Mouse (Mus musculus) adrenal gland, adult 18-20 months (tissue): ENCODE measurements at regions not wholly inside any gene's neighbourhood (a gene's known extent, or its start where the extent isn't known, plus 50 kb on each side); places are given as distances from the start of the nearest gene placed in this dataset.
A peak's percentile ranks its signal among the peaks of the same experiment; 100 is the strongest.

Source experiments
- DNase-seq, 2 experiments: peaks; one replicate each; pipeline ENCODE4 v3.0.0; 2021 to 2022; ENCODE audit warnings: low spot score in 2 of 2

DNA sequence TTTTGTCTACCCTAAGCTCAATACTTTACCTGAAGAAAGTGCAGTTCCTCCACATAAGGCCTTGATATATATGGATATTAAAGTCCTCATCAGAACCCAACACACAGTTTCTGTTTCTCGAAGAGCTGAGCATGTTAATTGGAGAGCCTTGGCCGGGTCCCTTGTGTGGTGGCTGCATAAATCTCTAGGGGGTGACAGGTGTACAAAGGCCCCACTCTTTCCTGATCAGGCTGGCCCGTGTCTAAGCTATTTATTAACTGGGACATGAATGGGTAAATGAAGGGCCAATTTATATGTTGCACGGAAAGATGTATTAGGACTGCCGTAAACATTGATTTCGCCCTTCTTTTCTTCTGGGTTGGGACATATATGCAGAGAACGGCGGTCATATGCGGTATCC, 136.8 kb downstream of the Tex29 start:
- no peak for DNase-seq

- no peak for DNase-seq
These were observed 138.8 kb downstream of the Tex29 start for GRCm38 (mm10) chr8:11979056-11979455.

DNA sequence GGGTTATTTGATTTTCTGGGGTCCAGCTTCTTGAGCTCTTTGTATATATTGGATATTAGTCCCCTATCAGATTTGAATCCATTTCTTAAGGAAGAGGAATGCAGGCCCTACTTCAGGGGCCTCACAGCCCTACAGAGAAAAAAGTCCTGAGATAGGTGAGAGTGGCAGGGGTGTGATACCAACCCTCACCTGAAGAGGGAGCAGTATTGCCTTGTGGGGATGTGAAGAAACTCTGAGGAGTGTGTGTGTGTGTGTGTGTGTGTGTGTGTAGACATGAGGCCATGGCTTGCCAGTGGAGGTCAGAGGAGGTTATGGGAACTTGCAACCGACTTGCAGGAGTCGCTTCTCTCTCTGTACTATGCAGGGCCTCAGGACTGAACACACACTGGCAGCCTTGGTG, 141.2 kb downstream of the Tex29 start:
- no peak for DNase-seq

GRCm38 (mm10) chr8:11990024-11990423, 149.8 kb downstream of the Tex29 start:
- DNase-seq = no peak

DNA sequence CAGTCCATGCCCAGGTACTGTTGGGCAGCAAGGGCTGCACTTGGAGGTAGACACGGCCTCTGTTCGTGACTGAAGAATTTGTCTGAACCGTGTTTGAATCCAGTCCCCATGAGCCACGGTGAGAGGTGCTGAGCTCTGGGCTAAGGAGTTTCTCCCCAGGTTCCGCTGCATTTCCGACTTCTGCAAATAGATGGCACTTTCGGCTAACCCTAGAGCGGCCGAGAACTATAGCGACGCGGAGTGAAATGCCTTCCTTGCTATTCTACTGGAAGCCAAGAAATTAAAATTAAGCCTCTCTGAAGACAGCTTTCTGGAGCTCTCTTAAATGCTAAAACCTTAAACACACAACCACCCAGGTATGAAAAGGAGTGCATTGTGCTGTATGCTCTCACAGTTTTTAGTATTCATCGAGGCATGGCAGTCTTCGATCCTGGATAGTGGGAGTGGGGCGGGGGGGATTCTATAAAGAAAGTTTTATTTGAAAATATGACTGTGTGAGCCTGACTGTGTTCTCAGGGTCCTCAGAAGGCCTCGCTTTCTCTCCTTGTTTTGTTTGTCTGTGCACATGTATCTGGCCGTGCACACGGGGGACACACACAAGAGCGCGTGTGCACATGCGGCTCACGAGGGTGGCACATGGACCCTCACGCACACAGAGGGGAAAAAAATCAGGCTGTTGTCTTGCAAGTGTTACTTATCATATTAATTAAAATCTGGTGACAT, 159.6 kb downstream of the Tex29 start:
- DNase-seq = peak; percentile 47 to 52

DNA sequence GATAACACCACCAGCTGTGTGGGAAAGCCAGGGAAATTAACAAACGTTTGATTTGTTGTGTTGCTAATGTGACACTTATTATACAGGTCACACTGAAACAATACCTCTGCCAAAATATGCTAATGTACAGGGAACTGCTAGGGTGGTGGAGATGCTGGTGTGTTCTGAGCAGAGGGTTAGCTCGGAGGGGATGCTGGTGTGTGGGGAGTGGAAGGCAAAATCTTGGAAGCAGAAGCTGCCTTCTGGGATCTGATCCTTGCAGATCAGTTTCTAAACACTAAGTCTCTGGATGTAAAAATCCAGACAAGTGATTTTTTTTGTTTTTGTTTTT, 160.2 kb downstream of the Tex29 start:
- no peak for DNase-seq

GRCm38 (mm10) chr8:12004241-12004640, 164.0 kb downstream of the Tex29 start:
- DNase-seq = no peak

DNA sequence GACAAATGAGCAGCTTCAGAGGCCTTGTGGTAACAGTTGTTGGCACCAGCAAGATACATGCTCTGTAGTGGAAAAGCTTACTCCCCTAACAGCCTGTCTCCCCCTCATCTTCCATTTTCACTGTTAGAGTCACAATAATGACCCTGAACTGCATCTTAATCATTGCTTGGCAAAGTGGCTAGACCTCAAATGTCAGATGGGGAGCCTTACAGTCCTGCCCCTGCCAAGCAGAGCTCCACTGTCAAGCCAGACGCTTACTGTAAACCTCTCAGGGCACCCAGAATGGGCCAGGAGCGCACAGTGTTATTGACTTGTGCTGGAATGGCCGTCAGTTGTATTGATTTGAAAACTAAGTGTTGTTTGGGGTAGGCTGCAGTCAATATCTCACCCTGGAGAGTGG, 172.5 kb downstream of the Tex29 start:
- DNase-seq = no peak

GRCm38 (mm10) chr8:12017750-12018149, 177.5 kb downstream of the Tex29 start:
- DNase-seq = no peak

- no peak for DNase-seq
These were observed 179.0 kb downstream of the Tex29 start for GRCm38 (mm10) chr8:12019272-12019671.

GRCm38 (mm10) chr8:12023669-12024390, 183.6 kb downstream of the Tex29 start:
- peak in 1 of 2 experiments; percentile 22 for DNase-seq

DNA sequence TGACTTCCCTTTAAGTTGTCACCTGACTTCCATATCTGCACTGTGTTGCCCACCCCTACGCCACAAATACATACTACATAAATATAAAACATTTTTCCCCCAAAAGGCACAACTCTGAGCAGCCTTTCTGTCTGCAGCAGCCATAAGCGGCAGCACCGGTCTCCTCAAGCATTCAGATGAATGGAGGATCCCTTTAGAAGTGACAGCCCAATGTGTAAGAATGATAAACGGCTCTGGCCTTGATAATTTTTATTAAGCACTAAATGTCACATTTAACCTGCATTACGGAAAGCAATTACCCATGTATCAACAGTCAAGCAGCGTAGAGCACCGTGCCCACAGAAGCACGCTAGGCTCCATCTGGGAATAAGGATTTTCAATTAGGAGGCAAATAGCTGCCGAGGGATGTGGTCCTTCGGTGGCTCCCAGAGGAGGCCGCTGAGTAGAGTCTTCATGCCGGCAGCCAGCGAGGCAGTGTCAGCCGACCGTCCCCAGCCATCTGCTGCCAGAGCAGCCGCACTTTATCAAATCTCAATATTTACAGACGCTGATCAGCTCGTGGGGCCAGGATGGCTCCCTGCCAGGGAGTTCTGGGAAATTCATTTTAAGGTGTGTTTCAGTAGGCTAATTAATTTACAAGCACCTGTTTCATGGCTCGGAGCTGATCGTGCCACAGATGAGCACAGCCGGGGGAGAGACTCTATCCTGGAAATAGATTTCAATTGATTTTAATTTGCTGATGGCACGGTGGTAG, 190.3 kb downstream of the Tex29 start:
- no peak for DNase-seq

DNA sequence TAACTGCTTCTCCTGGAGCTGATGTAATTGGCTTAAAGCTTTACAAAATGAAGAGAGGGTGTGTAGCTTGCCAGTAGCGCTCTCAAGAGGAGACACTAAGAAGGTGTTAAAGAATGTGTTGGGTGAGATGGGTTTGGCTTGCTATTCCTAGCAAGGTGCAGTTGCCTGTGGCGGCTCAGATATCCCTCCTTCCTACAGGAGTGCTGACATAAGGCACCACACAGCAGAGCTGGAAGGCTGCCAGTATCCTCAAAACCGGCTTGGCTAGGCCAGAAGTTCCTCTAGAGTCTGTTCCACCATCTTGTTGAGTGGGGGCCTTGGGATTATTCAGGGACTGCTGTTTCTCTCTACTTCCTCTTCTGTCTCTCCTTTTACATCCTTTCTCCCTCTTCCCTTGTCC, 191.5 kb downstream of the Tex29 start:
- no peak for DNase-seq

DNA sequence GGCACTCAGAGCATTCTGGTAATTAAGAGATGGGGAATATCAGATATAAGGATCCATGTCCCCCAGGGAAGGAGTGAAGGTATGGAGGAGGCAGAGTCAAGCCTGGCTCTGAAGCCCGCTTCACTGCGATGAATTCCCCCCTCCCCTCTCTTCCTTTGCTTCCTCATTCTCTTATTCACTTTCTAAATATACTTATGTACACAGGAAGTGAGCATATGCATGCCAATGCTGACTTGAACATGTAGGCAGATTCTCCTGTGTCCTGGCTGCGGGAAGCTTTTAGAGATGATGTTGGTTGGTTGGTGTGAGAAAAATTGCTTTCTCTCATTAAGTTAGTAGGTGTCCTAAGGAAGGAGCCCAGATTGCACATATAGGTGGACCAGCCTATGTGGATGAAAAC, 192.1 kb downstream of the Tex29 start:
- DNase-seq = no peak

- no peak for DNase-seq
These were observed 196.1 kb downstream of the Tex29 start for GRCm38 (mm10) chr8:12036349-12036748.

DNA sequence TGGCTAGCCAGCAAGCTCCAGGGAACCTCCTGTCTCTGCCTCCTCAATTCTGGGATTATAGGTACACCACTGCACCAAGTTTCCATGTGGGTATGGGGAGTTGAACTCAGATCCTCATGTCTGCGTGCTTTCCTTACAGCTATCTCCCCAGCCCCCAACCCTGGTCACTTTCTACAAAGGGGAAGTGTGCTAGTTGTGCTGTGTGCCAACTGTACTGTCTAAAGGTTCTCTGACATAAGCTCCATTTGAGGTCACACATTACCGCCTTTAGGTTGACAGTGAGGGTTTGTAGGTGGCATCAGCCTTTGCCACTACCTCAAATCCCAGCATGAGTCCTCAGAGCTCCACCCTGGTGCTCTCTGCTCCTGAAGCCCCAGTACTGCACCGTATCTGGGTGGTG, 200.7 kb downstream of the Tex29 start:
- no peak for DNase-seq

DNA sequence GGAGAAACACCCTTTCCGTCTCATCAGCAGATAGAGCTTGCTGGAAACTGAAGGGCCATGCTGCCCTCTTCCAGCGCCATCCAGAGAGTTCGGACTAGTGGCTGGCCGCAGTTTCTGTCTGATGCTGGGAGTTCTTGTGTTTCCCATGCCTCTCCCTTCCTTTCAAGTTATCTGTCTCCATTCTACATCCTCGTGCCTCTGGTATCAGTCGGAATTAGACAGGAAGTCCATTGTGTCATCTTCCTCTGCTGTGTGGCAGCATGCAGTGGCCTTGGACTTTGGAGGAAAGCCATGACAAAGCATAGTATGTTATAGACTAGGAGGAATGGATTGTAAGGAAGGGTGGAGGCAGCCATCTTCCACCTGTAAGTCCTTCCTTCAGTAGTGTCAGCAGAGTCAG, 201.4 kb downstream of the Tex29 start:
- DNase-seq = no peak

- DNase-seq = no peak
These were observed 210.6 kb downstream of the Tex29 start for GRCm38 (mm10) chr8:12050841-12051240.

DNA sequence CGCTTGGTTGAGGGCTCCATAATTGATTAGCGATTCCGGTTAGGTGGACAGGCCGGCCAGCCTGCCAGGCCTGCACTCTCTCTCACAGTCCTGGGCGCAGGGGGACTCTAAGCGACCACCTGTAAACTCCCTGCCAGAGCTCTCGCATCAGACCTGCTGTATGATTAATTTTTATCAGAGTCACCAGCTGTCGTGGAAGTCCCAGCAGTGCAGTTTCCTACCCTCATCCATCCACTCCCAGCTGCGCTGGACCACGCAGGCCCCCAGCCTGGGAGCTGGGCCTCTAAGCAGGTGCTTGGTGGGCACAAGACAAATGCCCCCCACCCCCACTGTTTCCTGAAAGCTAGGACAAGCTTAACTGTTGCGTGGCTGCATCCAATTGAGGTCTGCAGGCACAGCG, 211.1 kb downstream of the Tex29 start:
- DNase-seq = no peak

GRCm38 (mm10) chr8:12055931-12056330, 215.7 kb downstream of the Tex29 start:
- DNase-seq = peak in 1 of 2 experiments; percentile 29

DNA sequence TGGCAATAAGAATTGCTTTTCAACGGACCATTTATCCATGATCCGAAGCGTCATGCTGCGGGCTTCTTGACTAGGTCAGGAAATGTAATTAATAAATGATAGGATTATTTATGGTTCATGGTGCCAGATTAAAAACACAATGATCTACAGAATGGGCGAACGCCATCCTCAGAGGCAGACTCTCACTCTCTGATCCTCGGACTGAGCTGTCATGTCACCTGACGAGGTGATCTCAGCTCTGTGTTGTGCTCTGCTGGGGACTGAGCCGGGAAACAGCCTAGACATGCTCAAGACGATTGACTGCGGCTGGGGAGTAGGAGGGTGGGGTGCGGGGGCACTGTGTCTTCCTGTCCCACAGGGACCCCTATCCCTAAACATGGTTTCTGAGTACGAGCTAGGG, 217.4 kb upstream of the A230072I06Rik start:
- no peak for DNase-seq

DNA sequence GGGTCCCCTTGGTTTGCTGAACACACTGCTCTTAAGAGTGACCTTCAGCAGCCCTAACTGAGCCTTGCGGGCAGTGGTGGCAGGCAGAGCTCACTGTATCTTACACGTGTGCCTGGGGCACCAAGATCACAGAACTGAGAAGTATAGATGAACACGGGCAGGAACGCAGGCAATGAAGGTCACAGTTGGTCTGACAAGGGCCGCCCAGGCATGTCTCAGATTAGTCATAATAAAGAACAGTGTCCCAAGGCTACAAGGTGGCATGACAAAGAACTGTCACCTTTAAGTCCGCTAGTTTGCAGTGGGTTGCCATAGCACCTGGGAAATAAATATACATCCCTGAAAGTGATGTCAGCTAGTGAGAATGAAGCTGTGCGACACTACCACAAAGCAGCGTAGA, 215.9 kb upstream of the A230072I06Rik start:
- DNase-seq = no peak
